Mouse (Mus musculus) layer of hippocampus, postnatal 36 days (tissue): ENCODE results near the gene Cfap73. TPM values are rescaled to one million over a fixed set of nuclear protein-coding genes. Genes with fewer than 3 reads are reported as not detected.

Source experiments
- DNase-seq, 2 experiments: peaks; one replicate each; pipeline ENCODE4 v3.0.0; 2022
- total RNA-seq, 2 experiments: library from RNA; stranded (reverse); gene quantifications; 2 replicates each; pipeline ENCODE4 v1.2.3; 2021

Cfap73 gene
- total RNA-seq, 2 experiments from 2014 or later = 0.77 TPM; not detected in 1

DNA sequence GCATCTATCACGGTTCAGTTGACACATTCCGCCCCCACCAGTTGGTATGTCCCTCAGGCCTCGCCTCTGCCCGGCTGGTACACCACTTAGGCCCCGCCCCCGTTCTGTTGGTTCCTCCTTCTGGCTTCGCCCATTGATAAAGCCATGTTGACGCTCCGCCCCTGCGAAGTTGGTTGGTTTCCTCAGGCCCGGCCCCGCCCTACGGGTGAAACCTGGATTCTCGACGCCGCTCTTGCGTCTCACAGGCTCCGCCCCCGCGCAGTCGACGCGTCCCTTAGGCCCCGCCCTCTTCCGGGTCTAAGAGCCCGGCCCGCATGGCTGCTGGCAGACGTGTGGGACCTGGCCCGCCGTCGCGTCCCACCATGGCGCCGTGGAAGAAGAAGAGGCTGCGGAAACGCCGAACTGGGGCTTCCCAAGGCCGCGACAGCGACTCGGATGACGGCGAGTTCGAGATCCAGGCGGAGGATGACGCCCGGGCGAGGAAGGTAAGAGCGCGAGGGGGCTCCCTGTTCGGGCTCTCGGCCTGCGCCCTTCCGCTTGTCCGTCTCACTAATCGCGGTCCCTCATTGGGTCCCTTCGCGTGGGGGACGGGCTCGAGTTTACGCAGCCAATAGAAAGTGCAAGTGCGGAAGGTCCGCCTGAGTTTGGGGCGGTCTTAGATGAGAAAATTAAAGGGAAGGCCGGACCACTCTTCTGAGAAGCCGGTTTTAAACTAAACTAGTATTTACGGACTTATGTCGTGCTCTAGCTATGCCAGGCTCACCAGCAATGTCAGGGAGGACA, 21.0 kb downstream of the Cfap73 start:
- peak; percentile 100 for DNase-seq

DNA sequence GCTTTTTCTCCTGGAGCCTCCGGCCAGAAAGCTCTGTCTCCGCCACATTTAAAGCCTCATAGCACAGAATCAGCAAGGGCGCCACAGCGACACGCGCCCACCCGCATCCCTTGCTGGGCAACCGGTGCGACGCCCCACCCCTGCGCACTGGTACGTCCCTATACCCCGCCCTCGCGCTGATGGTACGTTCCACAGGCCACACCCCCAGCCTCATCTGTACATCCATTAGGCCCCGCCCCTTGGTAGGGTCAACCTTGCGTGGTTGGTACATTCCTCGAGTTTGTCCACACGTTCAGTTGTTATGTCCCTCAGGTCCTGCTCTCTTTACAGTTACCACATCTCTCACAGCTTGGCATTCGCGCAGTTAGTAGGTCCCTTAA, 21.6 kb downstream of the Cfap73 start, which contains the start of the genes Rita1 and Ddx54:
Gene Rita1 (minus strand): TSS at position 148 of the 380 bp plus-strand sequence.
Gene Ddx54 (plus strand): TSS at position 298 of the 380 bp plus-strand sequence.
- peak; percentile 98 to 100 for DNase-seq

DNA sequence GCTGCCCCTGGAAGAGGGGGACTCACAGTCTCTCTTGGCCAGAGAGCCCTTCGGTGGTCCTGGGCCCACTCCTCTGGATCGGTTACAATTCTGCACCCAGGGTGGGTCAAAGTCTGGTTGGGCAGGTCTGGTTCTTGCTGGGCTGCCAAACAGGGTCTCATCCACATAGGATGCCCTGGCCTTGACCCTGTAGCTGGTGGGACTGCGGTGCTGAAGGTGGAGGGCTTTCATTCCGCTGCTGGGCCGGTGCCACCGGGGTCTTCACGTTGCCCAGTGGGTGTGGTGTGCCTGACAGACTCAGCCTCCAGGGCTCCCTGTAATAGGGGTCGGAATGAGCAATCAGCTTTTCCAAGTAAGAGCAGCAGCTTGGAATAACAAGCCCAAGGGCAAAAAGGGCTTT, 22.6 kb downstream of the Cfap73 start:
- no peak for DNase-seq

DNA sequence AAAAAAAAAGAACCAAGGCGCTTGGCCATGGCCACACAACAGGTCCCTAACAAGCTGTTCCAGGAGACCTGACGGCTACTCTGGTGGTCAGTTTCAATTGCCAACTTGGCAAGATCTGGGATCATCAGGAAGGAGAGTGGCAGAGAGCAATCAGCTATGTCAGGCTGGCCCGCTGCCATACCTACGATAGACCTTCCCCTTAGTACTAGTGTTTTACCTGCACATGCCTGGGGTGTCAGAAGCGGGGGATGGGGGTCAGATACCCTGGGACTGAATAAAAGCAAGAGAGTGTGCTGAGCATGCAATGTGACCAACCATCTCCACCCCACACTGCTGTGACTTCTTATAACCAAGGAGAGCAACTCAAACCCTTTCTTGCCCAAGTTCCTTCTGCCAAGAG, 23.1 kb downstream of the Cfap73 start:
- DNase-seq = no peak

DNA sequence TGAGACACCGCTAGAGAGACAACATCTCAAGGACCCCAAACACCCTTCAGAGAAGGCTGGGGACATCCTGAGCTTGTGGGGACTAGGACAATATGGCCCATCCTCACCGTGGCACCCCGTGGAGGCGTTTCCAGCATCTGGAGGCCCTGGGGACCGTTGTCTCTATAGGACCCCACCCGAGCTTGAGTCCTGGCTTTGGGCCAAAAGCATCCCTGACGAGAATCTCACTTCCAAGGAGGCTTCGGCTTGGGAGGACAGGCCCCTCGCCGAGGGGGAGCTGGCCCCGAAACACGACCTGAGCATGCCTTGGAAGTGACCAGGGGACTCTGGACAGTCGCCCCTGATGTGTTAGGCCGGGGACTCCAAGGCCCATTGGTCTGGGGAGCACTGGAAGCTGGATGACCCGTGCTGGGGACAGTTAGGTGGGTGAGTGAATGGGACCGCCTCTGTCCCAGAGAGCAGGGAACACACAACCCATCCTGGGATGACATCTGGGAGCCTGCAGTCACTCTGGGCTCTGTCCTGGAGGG, 24.7 kb downstream of the Cfap73 start:
- no peak for DNase-seq

DNA sequence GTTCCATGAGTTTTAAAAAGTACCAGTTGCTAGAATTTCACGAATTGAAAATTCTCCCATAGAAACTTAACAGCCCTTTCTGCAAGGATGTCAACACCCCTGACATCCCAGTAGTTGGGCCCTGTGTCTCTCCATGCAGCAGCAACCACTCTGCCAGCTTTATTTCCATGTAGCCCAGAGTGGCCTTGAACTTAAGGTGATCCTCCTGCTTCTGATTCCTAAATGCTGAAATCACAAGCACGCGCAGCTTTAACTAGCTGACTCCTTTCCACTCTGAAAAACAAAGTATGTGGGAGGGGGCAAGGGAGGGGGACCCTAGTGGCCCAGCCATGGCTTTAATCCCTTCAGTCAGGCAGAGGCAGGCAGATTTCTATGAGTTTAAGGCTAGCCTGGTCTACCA, 26.7 kb downstream of the Cfap73 start:
- DNase-seq = no peak

DNA sequence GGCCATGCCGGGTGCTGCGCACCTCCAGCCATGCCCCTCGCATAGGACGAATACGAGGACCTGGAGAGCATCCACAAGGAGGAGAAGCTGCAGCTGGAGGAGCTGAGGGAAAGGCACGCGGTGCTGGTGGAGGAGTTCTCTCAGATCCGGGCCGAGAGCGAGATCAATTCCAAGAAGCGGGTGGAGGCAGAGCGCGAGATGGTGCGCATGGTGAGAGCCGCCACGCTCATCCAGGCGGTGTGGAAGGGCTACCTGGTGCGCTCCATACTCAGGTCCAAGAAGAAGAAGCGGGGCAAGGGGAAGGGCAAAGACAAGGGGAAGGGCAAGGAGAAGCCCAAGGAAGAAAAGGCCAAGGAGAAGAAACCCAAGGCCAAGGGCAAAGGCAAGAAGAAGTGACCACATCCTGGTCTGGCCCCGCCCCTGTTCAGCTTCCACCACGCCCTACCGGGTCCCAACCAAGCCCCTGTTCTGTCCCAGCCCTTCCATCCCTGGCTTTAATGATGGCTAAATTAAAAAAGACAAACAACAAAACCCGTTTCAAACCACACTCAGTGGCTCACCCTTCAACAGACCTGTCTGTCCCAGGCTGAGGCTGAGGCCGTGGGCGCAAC, 27.3 kb downstream of the Cfap73 start:
- DNase-seq = no peak

DNA sequence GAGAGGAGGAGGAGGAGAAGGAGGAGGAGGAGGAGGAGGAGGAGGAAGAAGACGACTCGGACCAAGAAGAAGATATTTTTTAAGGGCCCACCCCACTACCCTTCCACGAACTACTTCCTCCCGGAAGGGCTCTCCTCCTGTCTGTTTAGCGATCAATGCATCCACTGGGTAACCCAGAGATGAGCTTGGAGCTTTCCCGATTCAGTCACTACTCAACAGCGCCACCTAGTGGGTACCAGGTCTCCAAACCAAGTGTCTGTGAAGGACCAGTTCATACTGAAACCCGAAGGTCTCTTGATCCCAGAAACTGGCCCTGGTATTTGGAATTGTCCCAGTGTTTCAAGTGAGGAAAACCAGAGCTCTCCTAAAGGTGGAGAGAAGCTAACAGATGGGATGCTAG, 28.3 kb downstream of the Cfap73 start:
- peak; percentile 86 for DNase-seq

DNA sequence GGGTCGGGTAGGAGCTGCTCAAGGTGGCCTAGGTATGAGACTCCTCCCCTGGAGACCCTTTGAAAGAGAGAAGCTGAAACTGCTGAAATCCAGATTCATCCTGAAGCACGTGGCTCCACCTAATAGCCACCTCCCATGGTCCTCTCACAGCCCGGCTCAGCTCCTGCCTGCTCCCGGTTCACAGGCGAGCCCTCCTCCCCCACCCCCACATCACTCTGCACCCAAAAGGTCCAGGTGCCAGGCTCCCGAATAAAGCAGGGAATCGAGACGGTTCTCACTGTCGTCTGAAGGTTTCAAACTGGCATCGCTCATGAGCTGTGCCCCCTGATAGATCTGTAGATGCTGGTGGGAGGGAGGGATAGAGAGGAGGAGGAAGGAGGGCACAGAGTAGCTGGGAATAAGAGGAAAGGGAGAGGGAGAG, 28.8 kb downstream of the Cfap73 start:
- no peak for DNase-seq

DNA sequence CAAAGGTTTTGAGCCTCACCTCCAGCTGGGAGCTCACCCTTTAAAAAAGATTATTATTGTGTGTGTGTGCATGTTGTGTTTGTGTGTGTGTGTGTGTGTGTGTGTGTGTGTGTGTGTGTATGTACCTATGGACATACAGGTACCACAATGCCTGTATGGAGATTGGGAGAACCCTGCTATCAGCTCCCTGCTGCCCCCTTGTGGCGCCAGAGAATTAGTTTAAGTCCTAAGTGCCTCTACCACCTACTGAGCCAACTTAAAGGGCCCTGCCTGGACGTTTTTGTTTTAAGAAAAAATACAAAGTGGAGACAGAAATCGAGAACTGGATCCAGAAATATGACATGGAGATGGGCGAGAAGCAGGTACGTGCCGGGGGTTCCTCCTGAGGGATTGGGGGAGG, 29.2 kb downstream of the Cfap73 start:
- peak; percentile 61 to 71 for DNase-seq

DNA sequence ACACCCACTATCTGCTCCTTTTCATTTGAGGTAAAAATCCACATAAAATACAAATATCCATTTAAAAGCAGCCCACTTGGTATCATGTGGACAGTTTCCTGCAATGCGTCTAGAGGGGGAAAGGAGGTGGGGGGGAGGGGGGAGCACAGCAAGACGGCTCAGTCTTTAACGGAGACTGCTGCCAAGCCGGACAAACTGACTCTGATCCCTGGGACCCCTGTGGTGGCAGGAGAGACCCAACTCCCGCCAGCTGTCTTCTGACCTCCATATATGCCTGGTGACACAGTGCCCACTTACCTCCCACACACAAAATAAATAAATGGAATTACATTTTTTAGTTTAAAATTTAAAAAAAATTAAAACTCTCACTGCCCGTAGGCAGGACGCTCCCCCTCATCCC, 30.5 kb downstream of the Cfap73 start:
- no peak for DNase-seq

DNA sequence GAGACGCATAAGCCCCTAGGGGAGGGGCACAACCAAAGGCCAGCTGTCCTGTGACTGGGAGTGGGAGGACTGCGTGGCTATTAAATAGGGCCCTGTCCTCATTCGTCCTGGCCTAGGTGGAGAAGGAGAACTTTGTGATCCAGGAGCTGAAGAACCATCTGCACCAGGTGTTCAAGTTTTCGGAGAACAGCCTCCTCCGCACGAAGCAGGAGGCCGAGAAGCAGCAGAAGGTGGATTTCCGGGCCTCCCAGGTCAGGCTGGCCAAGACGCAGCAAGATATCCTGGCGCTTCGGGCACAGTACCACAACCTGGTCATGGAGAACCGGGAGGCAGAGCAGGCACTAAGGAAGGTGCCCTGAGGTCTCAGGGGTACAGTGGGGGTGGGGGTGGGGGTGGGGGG, 31.8 kb downstream of the Cfap73 start:
- no peak for DNase-seq

DNA sequence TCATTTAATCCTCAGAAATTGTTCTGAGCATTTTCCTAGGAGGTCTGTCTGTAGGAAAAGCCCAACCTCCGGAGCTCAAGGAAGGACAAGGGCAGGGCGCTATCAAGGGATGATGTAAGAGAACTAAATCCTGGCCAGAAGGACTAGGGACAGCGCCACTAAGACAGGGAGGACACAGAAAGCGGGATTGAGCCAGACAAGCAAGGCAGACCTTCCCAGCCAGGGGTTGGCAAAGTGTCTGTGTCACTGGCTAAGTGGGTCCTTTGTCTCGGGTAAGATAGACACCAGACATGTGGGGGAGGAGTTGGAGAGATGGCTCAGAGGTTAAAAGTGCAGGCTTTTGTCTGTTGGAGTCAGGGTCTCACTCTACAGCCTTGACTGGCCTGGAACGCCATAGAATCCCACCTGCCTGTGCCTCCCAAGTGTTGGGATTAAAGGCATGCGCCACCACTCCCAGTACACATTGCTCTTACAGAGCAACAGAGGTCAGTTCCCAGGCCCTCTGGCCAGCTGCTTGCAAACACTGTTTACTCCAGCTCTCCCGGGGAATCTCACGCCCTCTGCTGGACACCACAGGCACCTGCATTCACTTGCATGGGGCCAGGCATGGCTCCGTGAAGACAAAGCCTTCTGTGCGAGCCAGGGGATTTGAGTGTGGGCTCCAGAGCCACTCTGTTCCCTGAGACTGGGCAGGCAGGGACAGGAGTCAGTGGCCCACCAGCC, 32.9 kb downstream of the Cfap73 start:
- no peak for DNase-seq

DNA sequence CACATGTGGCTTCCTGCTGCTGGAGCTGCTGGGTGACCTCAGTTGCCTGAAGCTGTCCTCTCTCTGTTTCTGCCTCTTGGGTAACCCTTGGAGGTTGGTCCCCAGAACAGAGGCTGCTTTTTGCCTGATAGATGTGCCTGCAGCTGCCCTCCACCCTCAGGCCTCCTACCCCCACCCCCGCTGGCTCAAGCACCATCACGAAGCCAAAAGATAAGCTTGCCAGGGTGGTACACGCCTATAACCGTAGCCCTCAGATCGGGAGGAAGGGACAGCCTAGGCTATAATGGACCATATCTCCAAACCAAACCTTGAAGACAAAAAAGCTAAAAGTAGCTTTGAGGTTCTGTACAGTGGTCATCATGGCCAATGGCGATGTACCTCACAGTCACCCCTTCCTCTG, 34.4 kb downstream of the Cfap73 start:
- no peak for DNase-seq

DNA sequence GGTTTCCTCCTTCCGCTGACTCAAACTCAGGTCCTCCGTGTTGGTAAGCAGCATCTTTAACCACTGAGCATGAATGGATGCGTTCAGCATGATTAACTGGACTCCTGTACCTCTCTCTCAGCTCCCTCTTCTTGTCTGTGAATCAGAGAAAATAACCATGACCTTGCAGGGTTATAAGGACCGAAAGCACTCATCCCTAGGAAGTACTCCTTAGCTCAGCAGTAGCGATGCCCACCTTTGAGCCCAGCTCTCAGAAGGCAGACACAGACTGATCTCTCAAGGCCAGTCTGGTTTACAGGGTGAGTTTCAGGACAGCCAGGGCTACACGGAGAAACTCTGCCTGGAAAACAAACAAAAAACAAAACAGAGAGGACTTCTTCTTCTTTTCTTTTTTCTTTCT, 39.5 kb downstream of the Cfap73 start:
- DNase-seq = no peak

DNA sequence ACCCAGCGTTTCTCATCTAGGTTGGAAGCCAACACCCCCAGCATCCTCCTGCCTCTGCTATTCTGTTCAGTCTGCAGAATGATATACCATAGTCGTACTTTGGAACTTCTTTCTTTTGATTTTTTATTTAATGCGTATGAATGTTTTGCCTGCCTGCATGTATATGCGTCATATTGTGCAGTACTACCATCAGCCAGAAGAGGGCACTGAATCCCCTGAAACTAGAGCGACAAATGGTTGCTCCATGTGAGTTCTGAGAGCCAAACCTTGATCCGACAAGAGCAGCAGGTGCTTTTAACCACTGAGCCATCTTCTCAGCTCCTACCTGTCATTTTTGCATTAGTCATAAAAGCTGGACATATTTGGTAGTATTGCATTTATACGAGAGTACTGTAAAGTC, 41.9 kb downstream of the Cfap73 start:
- no peak for DNase-seq

DNA sequence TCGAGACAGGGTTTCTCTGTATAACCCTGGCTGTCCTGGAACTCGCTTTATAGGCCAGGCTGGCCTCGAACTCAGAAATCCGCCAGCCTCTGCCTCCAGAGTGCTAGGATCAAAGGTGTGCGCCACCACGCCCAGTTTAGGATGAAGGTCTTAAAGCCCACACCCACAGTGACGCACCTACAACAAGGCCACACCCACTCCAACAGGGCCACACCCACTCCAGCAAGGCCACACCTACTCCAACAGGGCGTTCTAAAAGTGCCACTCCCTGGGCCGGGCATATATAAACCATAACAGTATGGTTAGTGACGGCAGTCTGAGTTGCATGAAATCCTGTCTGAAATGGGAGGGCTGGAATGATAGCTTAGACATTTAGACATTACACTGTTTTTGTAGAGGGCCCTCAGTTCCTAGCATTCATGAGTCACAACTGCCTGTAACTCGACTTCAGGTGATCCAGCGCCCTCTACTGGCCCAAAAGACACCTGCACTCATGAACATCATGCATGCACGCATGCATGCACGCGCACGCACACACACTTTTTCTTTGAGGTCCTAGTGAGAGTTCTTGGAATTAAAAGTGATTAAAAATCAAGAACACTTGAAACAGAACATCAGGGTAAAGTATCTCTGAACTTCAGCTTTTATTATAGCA, 43.6 kb downstream of the Cfap73 start:
- DNase-seq = no peak

DNA sequence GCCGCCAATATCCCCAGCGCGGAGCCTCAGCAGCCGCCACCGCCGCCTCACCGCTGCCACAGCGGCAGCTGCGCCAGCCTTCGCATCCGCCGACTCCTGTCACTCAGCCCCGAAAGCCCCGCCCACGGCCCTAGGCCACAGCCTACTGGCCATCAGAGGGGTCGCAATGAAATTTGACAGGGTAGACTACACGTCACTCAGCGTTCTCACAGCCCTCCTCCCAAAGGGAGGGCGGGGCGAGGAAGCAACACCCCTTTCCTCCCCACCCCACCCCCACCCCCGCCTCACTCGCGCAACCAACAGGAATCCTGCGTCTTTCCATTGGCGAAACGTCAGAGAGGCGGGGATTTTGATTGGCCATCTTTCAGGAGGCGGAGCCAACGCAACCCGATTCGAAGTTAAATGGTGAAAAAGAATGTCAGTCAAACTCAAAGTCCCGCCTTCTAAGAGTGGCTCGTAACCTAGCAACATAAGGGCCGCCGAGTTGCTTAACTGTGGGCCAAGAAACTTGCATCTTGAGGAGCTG, 45.4 kb downstream of the Cfap73 start, which contains the start of the genes Tpcn1 and Iqcd:
Gene Tpcn1 (minus strand): TSS at position 105 of the 526 bp plus-strand sequence.
Gene Iqcd (plus strand): TSS at position 448 of the 526 bp plus-strand sequence.
- DNase-seq = peak; percentile 99

DNA sequence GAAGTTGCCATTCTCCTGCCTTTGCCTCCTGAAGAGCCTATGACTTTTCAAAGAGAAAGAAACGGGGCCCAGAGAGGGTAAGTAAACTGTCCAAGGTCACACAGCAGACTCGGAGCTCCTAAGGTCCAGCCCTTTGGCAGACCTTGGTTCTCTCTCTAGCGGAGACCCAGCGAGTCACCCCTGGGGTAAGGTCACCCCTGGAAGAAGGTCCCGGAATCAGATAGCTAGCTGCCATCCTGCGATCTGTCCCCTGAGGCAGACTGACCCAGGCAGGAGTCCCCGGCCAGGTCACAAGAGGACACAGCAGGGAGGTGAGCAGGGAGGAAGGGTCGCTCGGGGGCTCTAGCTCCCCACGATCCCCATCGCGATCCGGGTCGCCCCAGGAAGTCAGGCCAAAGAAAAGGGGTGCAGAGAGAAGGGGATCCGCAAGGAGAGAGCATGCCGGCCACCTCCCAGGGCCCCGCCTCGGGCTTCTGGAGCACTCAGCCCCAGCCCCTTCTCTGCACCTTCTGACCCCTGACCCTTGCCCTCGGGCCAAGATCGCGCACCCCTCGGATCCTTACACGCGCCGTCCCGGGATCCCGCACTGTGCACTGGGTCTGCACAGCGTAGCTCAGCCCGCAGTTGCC, 46.0 kb downstream of the Cfap73 start:
- no peak for DNase-seq

DNA sequence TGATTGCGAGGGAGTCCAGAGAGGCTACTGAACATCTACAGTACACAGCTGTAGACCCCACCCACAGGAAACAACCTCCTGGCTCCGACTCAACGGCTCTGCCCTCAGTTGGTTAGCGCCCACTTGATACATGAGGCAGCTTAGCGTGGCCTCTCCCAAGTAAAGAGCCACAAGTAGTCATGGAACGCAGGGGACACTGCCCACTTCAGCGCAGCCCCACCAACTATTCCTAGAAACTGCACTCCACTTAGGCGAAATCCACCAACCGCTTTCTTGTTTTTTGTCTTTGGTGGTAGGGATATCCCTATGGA, 46.5 kb downstream of the Cfap73 start:
- no peak for DNase-seq

DNA sequence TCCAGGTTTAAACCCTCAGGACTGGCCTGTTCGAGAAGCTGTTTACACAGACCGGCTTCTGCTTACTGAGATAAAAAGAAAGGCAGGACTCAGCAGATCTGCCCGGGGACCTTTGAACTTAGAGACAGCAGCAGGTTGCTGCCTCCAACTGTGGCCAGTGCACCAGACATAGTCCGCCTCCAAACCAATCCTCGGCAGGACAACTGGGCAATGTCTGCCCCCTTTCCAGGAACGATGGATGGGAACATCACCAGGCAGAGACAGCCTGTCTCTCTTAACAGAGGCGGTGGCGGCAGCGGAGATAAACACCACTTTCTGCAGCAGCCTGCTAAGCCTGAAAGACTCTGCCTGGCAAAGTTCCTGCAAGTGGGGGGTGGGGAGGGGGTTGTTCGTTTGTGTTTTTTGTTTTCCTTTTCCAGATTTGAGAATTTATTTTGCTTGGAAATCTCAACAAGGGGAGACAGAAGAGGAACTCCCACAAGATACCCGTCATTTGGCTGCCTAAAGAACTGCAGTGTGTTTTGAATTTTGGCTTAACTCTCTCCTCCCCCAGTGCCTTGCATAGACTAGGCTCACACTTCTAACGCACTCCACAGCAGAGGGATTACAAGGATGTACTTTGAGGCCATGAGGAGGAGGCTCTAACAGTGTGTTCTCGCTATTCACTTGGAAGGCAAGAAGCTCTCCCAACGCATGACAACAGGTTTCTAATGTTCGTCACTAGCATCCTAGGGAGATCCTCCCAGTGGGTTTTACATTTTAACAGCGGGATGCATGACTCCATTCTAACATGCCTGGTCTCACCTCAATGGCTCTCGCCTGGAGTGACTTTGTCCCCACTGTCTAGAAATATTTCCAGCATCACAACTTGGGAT, 47.1 kb downstream of the Cfap73 start:
- DNase-seq = no peak
